25 mouse cellular contexts compared by ENCODE assay signal in genomic region chr2:125797872-125798271, GRCm38 (mm10).
"Had no signal": no experiment of that assay in that cellular context is flagged by ENCODE, and none has a peak within 500 bp of the region (broad histone marks: within the 10 kb centered on the region; RNA-seq: fewer than 3 reads in every experiment).

No protein-coding gene starts in this region.

- ATAC-seq: hindbrain, embryonic 16.5 days; intestine, embryonic 15.5 days; intestine, postnatal 0 days; liver, embryonic 12.5 days had no signal

- DNase-seq: gastrocnemius, adult 2 months; gastrocnemius, postnatal 10 days; gastrocnemius, postnatal 25 days; heart, adult 2 months; heart, postnatal 4 days; kidney, adult 18-20 months; kidney, adult 8-10 months; kidney, postnatal 25 days; kidney, postnatal 4 days; left cerebral cortex, postnatal 4 days had no signal

- H3K4me3 ChIP-seq: gastrocnemius, adult 2 months; heart, adult 2 months; heart, embryonic 13.5 days; heart, embryonic 15.5 days; hindbrain, embryonic 10.5 days; hindbrain, embryonic 12.5 days; intestine, embryonic 15.5 days; kidney, embryonic 15.5 days; layer of hippocampus, adult 2 months; limb, embryonic 13.5 days; limb, embryonic 15.5 days; liver, embryonic 12.5 days had no signal

- H3K27ac ChIP-seq: gastrocnemius, adult 2 months; heart, adult 2 months; heart, embryonic 13.5 days; heart, embryonic 15.5 days; hindbrain, embryonic 10.5 days; hindbrain, embryonic 12.5 days; hindbrain, embryonic 14.5 days; intestine, embryonic 15.5 days; kidney, embryonic 15.5 days; kidney, postnatal 0 days; layer of hippocampus, adult 2 months; limb, embryonic 13.5 days; limb, embryonic 15.5 days; liver, embryonic 12.5 days; liver, embryonic 14.5 days had no signal
